Mouse (Mus musculus) layer of hippocampus, adult 2 months (tissue): ENCODE measurements at regions not wholly inside any gene's neighbourhood (a gene's known extent, or its start where the extent isn't known, plus 50 kb on each side); places are given as distances from the start of the nearest gene placed in this dataset.

Experiments used
- DNase-seq, 2 experiments: peaks; one replicate each; pipeline ENCODE4 v3.0.0; 2022; ENCODE audit warnings: low spot score in 2 of 2
- H3K27ac ChIP-seq: fragments of 200-600 bp; 2 replicates; pipeline ENCODE4 v1.8.1; 2022
- H3K4me3 ChIP-seq: fragments of 200-600 bp; 2 replicates; pipeline ENCODE4 v1.8.1; 2022; ENCODE audit warnings: mild to moderate bottlenecking
- CTCF ChIP-seq: fragments of 200-600 bp; conservative IDR thresholded peaks from 2 replicates; pipeline ENCODE4 v1.8.1; 2022; ENCODE audit warnings: antibody characterized with exemption, mild to moderate bottlenecking, moderate library complexity

DNA sequence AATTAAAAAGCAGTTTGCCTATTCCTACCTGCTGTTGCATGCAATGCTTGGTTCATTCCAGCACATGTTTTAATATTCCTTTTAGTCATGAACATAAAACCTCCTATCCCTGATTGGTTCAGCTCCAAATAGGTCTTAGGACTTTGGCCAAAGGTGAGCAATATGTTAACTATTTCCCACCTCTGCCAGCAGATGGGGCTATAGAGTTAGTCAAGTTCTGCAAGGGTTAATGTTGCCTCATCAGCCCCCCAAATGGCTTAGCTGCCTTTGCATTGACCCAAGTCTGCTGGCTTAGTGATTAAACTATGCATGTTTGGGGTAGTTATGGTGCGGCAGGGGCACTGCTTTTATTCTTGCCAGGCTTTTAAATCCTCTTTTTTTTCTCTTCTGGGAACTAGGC is 62.1 kb upstream of the Arhgap24 start:
- peak; percentile 76 for TF ChIP-seq CTCF
- Histone ChIP-seq H3K27ac (no peak overlapping the region), H3K4me3 (no peak overlapping the region)
- no peak for DNase-seq

DNA sequence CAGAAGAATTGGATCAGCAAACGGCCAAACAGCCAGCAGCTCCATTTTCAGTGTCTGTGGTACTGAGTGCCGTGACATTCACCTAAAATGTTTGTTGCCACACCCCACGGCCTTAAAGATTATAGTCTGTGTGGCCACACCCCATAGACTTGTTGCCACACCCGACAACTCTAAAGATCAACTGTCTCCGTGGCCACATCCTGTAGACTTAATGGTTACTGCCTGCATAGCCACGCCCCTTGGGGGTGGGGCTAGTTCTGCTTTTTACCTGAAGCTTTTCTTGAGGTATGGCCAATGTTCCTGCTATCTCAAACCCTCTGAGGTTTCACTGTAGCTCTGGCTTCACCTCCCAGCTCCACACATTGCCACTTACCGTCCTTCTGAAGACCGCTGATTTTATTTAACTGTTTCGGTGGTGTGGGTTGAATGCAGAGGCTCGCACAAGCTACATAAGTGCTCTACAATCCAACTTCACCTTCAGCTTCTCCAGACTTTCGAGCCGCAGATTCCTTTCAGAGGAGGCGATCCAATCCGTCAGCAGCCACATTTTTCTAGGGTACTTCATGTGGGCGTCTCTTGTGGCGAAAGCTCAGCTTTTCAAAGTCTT is 56.5 kb upstream of the Arhgap24 start:
- Histone ChIP-seq H3K27ac (no peak overlapping the region), H3K4me3 (no peak overlapping the region)
- TF ChIP-seq CTCF = no peak
- DNase-seq = no peak

DNA sequence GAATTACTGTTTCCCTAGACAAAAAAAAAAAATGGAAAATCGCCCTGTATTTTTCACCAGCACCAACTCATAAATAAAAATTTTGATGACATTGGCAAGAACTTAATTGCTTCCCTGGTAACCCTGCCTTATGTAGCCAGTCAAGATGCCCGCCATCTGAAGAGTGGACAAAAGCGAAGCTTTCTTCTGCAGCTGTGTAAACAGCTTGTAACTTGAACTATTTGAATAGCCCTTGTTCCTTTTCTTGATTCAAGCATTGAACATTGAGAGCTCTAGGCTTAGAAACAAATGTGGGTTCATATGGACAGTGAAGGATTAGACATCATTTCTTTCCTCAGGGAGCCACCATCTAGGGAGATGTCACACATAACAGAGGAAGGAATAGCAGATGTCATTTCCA is 52.9 kb upstream of the Arhgap24 start:
- DNase-seq = no peak
- H3K27ac ChIP-seq = no peak overlapping the region
- TF ChIP-seq CTCF = no peak
- no peak overlapping the region for H3K4me3 ChIP-seq
